Mouse (Mus musculus) layer of hippocampus, adult 18-20 months (tissue): ENCODE data around the gene Plcb1. TPM values are rescaled to one million over a fixed set of nuclear protein-coding genes. Genes with fewer than 3 reads are reported as not detected.

Source experiments
- DNase-seq, 2 experiments: peaks; one replicate each; pipeline ENCODE4 v3.0.0; 2022; ENCODE audit warnings: low spot score in 2 of 2
- total RNA-seq, 2 experiments: library from RNA; stranded (reverse); gene quantifications; 2 replicates each; pipeline ENCODE4 v1.2.3; 2021

Gene Plcb1
- total RNA-seq, 2 experiments from 2014 or later, result 132 to 143 TPM

DNA sequence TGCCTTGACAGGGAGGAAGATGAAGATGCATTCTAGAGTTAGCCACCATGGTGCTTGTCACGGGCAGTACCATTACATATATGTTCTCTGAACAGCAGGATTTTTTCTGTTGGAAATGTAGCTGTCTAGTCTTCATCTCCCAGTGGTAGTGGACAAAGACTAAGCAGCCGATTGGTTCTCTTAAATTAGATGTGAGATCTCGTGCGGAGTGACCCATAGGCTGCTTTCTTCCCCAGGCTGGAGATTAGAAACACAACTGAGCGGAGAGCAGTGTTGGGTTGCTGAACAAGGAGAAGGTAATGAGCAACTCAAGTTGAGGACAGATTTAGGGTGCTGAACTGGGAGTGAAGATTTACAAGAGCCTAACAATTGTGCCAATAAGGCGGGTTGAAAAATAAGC lies 125.5 kb downstream of the Plcb1 start:
- no peak for DNase-seq

DNA sequence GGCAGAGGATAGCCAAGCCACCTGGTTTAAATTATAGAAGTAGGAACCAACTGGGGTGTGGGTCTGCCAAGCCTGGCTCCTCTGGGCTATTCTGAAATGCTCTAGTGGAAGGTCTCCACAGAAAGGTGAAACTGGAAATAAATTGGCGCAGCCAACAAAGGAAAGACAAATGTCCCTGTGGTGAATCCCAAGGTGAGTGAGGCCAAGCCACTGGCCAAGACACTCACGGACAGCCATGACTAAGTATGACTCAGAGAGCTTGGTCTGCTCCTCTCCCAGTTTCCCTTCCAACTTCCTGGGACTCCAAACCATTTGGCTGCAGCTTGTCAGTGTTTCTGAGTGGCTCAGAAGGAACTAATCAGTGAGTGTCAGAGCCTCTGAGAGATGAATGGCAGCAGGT lies 126.7 kb downstream of the Plcb1 start:
- no peak for DNase-seq

DNA sequence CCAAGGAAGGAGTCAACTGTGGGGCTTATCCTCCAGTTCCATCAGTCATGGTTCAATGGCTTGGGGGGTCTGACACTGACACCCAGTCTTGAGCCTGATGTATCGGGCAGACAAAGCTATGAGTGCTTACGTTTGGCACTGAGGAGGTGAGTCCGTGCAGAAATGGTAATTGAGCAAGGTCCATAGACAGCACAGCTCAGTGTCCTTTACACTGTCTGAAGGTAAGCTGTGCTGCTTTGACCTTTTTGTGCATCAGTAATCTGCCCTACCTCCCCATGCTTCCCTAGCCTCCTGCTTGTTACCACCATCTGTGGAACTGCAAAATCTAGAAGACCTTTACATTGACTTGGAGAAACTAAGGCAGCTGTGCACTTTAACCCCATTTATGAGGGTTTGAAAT lies 127.7 kb downstream of the Plcb1 start:
- no peak for DNase-seq

DNA sequence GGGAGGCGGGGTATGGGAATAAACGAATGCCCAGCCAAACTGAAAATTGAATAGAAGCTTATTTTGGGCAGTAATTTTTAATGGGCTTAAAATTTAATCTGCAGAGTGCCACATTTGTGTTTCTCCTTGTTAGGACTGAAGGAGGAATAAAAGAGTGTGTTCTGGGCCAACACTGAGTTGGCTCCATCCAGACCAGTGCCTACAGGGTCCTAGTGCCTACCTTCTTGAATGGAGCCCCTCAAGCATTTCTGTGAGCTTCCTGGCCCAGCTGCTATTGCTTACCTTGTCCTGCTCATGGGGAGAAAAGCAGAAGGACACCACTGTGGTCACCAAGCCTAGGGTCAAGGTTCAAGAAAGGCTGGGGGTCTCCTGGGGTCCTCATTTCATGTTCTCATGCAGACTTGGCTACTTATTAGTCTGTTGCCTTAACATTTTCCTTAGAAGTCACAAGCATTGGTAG lies 128.3 kb downstream of the Plcb1 start:
- no peak for DNase-seq

DNA sequence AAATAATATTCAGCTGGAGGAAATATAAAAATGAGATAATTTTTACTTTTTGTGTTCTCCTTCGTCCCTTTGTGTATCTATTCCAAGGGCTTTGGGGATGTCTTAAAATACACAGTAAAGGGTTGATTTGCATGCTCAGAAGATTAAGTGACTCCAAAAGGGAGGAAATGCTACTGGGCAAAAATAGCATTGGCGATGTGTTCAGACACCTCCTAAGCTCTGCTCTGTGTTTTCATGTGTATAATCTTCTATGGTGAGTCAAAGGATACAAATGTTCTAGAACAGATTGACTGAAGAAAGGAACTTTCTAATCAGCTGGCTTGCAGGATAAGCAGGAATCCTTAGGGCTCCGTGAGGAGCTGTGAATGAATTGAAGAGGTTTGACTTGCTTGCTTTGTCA lies 129.2 kb downstream of the Plcb1 start:
- no peak for DNase-seq

DNA sequence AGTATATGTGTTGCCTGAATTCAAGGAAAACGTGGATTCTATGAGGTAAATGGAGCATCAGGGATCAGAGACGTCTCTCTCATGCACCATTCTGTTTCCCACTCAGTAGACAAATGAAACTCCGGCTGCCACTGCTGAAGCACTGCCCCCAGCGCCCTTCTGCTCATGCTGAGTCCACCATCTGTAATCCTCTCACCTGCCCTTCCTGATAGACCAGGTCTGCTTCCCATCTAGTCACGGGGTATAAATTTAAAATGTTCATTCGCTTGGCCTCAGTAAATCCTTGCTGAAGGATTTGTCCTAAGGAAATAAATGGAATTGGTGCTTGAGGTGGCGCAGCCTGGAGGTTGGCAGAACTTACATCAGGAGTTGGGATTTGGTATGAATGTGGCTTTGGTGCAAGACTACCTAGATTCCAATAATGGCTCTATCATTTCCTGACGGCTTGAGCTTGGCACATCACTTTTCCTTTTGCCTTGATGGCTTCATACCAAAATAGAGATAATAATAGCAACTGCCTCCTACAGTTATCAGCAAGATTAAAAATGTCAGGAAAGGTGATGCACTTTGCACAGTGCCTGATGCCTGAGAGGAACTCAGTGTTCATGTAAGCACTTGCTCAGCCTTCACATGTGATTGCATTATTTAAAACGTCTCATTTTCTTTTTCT lies 134.9 kb downstream of the Plcb1 start:
- DNase-seq, result no peak

DNA sequence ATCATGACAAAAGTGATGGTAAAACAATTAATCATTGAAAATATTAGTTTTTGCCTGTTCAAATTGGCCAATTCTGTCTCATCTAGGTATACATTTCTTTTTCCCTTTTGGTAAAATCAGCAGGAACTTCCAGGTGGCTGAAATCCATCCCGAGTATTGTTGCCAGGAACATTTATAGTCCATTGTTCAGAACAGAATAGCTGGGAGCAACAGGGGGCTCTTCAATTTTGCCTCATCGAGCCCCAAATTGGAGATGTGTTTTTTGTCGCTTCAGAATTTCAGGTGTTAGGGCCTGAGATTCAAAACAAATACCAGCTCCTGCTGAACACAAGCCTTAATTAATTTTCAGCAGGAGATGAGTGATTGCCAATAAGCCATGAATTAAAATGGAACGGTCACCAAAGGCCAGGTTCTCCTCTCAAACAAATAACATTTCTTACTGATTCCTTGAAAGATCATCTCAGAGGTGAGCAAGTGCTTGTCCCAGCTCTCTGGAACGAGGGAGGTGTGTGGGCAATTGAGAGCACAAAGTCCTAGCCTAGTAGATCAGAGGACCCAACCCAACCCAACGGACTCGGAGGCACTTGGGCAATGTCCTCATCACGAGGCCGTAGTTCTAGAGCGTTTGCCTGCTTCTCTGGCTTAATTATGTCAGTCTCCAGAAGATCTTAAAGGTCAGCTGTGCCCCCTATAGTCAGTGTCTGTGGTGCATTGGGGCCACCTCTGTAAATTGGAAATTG lies 136.9 kb downstream of the Plcb1 start:
- DNase-seq, result no peak

DNA sequence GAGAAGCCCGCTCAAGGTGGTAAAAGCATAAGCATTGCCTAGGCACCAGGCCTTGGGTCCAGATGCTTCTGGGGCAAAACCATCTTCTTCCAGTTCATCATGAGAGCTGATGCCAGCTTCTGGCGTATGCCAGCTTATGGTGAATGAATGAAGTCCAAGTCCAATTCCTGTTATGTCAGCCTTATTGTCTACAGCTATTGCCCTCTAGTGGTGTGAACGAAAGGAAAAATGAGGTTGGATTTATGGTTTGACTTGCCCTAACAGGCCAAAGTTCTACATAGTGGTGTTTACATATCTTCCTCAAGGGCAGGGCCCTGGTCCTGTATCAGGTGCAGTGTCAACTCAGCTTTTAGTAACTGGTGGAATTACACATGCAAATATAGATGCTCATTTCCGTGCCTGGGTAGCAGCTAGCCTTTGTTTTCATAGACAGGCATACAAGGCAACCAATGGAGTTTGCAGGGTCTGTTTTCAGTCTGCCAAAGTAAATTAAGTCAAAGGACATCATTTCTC lies 138.3 kb downstream of the Plcb1 start:
- DNase-seq, result no peak

DNA sequence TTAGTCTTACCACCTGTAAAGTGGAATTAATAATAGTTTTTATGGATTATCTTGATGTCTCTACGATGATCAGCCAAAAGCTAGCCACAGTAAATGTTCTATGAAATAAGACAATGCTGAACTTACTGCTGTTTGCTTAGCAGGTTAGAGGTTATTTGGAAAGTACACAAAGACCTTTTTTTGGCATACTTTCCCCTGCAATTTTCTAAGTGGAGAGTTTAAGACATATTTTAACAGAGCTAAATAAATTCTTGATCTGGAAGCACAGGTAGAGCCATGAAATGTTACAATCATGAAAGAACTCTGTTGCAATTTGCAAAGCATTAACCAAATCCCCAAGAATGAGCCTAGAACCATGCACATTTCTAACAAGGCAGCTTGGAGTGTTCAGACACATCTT lies 140.4 kb downstream of the Plcb1 start:
- no peak for DNase-seq

DNA sequence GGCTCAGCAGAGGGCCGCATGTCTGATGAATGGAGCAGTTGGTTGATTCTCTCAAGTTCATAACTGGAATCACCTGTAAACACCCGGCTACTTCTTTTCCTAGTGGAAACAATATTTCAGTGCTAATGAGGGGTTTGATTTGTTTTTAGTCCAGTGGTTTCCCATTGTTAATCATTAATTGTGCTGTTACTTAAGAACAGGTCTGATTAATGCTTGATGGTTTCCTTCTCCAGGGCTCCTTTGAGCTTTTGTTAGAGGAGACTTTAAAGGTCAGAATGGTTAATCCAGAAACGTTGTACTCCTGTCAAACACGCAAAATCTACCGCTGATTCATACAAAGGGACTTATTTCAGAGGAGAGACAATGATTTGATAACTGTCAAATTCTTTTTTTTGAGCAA lies 141.2 kb downstream of the Plcb1 start:
- DNase-seq, result no peak

DNA sequence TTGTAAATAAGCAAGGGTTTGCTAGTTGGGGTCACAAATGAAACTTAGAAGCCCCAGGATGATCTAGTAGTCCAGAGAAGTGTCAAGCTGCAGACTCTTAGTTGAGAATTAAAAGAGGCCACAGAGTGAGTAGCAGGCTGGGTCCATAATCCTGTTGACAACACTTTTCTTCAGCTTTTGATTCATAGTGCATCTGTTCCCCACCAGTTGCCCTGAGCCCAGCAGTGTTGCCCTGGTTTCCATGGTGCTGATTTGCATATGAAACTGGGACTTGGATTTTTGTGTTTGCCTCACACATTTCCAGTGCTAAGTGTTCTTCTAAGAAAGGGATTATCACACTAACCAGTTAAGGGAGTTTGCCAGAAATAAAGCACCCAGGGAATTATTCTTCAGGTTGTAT lies 143.6 kb downstream of the Plcb1 start:
- DNase-seq, result peak; percentile 37 to 75

DNA sequence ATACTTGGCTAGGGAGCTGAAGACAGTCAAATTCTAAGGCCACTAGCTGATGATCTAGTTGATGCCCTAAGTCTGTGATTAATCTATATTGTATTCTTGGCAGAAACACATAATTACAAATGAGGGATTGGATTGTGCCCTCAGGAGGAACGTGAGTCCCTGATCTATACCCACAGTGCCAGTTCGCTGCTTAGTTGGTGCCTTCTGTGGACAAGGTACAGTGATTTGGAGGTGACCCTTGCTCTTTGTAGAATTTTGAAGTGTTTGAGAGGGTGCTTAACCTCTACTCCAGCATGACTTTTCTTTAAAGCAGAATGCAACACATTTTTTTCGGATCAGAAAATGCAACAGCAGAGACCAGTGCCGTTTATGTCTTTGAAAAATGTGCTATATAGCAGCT lies 145.1 kb downstream of the Plcb1 start:
- no peak for DNase-seq

DNA sequence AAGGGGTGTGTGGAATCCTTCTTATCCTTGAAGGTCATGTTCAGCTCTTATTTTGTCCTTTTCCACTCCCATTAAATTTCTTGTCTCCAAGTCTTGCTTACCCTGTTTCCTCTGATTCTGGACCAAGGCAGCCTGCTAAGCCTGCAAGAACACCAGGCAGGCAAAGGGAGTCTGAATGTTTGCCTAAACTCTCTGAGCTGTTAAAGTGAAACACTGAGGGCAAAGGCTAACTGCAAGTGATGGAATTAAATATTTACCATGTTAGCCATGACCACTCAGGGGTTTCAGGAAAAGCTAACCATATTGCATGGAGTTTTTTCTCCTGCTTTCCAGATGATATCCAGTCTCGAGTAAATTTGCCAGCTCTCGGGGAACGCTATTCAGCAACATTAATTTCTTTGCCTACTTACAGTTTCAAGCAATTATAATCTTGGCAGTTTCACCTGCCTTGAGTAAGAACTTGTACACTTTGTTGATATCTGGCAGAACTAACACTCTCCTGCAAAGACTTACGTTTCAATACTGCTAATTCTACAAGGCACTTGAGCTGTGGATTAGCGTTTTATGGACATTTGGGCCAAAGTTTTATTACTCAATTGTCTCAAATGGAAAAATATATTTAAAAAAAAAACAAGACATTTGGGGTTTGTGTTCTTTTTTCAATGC lies 146.0 kb downstream of the Plcb1 start:
- DNase-seq, result no peak

DNA sequence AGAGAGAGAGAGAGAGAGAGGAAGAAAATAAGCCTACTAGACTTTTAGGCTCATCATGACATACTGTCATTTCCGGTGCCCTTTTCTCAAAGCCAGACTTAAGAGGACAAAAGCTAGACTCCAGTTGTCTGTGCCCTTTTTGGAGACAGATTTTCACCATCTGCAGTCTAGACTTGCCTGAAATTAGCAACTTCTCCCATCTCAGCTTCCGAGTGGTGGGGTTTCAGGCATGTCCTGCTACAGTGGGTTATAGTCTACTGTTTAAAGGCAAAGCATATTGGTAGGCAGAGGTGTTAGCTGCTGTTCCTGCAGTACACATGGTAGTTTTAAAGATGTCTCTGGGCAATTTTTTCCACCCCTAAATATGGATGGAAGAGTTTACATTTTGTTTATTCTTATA lies 149.6 kb downstream of the Plcb1 start:
- no peak for DNase-seq

DNA sequence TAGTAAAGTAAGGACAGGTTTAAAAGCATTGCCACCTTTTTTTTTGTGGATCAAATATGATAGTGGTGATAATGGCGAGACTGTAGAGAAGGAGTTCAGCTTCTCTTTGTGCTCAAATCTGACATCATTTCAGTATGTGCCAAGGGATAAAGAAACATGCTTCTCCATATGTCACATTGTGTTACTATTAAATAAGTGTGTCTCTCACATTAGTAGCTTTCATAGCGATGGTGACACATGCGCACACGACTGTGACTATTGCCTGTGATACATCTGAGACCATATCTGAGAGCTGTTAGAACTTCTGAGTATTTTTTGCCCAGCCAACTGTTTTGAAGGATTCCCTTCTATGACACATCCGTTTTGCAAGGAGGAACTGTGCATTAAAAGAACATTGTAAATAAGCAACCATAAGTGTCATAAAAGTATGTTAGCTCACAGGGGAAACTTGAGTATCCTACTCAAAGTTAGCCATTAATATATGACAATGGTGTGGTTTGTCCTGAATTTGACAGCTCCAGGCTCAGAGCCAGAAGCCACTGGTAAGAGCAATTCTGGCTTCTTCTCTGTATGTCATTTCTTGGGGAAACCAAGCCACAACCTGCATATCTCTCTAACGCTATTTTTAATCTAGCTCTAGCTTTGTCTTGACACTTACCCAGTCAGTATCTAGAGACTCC lies 150.2 kb downstream of the Plcb1 start:
- no peak for DNase-seq

DNA sequence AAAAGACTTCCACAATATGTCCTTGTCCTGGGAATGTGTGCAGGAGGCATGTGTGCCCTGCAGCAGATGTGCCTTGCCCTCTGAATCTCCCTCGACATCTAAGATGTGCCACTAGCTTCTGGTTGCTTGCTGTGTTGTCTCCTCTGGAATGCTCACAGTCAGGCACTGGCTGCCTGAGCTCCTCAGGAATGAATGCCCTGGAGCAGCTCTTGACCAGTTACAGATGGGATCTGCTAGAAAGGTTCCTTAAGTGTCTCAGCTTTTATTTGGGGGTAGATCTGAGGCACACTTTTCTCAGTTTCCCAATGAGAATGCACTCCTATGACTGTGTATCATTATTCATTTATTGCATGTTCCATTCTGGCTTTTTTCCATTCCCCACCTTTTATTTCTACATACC lies 151.8 kb downstream of the Plcb1 start:
- no peak for DNase-seq

DNA sequence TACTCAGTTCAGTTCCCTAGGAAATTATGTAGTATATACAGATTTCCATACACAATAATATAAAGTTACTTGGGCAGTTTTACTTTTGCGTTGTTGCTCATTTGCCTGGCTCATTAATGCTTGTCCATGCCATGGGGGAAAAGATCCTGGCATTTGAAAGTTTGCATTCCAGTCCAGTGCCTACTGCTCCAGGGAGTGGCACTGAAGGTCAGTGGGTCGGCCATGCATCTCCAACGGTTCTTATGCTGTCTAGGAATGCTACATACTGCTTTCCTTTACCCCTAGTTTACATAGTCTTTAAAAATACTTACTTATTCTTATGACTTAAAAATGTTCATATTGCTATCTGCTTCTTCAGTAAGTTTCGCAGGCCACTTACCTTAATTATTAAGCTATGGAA lies 156.2 kb downstream of the Plcb1 start:
- no peak for DNase-seq

DNA sequence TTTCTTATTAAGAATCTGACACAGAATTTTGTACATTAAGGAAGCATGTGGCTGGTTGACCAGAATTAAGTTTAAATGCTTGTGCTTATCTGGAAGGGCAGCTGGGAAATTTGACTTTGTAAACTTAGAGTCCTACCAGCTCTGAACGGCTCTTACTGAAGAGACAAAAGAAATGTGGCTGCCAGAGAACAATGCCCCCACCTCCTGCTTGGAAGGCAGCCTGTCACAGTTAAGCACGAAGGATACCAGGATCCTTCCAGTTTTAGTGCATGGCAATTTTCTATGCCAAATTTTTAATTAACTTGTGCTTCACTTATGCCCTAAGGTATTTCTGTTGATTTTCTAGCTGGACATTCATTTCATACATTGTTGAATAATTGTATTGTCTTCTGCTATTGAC lies 157.1 kb downstream of the Plcb1 start:
- no peak for DNase-seq

DNA sequence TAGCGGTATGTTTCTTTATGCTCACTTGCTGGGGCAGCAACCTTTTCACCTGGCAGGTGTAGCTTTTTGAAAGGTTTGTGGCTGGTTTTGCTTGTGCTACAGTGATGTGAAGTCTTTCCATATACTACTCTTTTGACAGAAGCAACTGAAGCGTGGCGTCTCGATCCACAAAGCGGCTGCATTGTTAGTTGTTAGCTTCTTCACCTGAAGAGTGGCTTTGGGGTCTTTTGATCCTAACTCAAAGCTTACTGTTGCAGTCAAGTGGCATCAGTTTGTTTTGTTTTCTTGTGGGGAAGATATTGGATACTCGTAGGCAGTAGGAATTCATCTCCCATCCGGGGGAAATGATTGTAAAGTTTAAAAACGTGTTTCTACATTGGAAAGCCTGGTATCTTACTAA lies 160.5 kb downstream of the Plcb1 start:
- DNase-seq, result no peak

DNA sequence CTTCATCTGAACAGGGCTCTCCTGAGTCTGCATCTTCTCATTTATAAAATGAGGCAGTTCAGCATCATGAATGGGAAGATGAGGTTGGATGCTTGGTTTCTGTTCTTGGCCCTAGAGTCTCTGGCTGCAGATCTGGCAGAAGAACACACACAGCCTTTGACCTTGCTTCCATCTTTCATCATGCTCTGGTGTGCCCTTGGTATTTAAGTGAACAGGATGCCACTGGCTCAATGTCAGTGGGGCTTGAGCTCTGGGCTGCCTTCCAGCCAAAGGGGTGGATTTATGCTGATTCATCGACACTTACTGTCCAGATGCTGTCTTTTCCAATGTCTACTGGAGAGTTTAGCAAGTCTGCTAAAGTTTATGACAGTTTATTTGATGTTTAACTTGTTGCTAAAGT lies 161.0 kb downstream of the Plcb1 start:
- DNase-seq, result no peak

DNA sequence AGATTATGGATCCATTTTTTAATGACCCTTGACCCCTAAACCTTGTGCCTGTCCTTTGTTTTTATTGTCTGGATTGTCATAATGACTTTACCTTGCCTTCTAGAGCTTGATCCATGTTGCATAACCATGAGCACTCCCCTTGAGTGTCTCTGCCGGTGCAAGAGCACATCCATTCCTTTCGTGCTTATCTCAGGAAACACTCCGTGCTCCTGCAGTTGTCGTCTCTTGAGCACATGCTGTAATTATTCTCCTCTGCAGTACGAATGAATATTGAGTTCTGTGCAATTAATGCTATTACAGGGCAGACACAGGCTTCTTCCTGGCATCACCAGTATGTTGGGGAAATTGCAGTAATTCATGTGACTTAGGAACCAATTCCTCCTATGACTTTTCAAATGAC lies 166.2 kb downstream of the Plcb1 start:
- no peak for DNase-seq

DNA sequence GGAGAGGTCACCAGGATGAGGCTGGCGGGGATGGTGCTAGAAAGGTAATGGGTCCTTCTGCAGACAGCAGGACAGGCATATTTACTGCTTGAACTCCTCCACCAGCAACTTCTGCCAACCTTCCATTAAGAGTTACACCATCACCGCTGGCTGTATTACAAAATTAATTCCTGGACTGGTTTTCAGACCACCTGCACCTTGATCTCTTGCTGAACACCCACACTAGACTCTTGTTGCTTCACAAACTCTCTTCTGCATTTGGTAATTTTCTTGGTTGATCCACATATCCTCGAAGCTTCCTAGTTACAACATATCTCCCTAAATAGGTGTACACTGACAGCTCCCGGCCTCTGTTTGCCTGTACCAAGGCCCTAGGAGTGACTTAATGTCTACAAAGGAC lies 170.6 kb downstream of the Plcb1 start:
- no peak for DNase-seq
